Mouse (Mus musculus): ENCODE data around the gene Tfb2m.
A peak's percentile ranks its signal among the peaks of the same experiment; 100 is the strongest.

Tfb2m gene

DNA sequence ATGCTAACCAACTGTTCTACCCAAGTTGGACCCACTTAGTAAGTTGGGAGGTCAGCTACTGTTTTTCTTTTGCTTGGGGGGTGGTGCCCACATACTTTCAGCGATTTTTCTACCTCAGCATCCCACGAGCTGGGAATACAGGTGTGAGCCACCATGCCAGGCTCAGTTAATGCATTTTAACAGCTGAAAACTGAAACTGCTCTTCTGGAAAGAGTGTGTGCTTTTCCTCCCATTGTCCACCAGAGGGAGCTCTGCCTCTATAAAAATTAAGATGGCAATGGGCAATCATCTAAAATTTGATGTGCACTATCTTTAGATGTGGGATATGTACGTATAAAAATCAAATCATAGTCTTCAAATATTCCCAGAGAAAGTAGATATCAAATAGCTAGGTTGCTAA is 43.5 kb downstream of the Tfb2m start:
- peak; percentile 73 for DNase-seq (ENCODE audit: low read depth)

DNA sequence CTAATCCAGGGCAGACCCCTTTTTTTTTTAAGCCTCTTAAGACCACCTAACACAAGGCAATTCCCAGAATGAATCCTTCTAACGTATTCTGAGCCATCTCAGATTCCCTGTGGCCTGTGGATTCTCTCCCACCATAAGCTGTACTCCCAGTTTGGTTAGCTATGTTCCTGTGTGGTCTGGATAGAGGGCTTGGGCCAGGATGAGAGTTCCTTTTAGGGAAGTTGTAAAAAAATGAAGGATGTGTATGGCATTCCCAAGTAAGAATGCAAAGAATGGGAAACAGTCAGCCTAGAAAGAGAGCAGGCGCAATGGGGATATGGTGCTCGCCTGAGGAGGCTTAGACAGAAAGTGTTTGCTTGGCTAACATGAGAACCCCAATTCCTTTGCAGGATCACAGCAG is 46.8 kb downstream of the Tfb2m start:
- DNase-seq (ENCODE audit: low read depth) = no peak

DNA sequence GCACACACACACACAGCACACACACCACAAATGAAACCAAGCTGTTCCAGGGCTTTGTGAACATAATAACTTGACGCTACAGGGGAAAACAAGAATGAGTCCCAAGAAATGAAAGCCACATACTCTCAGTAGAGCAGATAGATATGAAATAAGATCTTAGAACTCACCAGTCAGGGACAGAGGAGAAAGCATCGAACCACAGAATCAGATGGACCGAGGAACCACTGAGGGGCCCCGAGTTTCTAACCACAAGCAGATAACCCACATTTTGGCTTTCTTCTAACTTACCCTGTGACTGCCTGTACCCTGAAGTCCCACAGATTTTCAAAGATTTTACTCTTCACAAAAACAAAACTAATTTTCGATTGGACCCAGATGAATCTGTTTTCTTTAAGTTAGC is 53.2 kb downstream of the Tfb2m start:
- no peak for DNase-seq (ENCODE audit: low read depth)

DNA sequence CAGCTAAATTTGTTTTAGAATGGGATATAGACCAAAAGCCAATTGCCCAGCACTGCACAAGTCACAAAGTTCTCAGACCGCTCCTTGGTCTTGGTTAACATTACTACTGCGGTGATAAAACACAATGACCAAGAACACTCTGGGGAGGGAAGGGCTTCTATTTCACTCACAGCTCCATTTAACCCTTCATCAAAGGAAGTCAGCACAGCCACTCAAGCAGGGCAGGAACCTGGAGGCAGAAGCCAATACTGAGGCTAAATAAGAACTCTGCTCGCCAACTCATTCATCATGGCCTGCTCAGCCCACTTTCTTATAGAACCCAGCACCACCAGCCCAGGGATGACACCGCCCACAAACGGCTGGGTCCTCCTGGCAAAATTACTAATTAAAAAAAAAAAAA is 57.5 kb downstream of the Tfb2m start:
- no peak for DNase-seq (ENCODE audit: low read depth)

GRCm38 (mm10) chr1:179487990-179488389 is 58.1 kb downstream of the Tfb2m start:
- DNase-seq (ENCODE audit: low read depth) = no peak

DNA sequence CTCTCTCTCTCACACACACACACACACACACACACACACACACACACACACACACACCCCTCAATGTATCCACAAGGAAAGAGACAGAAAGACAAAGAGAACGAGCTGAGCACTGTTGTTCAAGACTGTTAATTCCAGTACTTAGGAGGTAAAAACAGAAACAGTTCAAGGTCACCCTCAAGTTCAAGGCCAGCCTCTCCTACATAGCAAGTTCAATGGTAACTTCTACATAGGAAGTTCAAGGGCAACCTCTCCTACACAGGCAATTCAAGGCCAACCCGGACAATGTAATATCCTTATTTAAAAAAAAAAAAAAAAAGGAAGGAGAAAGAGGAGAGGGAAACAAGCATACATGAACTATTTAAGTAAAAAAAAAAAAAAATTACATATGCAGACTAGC is 58.8 kb downstream of the Tfb2m start:
- no peak for DNase-seq (ENCODE audit: low read depth)

- DNase-seq (ENCODE audit: low read depth) = no peak
These were observed 60.1 kb downstream of the Tfb2m start for GRCm38 (mm10) chr1:179485784-179486540.

DNA sequence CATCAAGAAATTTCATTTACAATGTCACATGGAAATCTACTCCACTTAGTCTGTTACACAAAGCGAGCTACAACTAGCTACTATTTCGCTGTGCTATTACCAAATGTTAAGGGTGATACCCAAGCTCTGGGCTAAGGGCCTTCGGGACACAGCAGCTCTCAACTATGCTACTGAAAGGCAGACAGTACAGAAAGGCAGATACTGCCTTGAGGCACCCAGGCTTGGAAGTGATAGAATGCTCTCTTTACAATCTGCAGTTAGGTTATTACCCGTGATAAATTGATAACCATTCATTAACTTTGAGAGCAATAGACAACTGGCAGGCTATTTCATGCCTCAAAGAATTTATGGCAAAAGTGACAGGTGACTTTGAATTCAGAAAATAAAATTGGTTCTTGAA is 65.2 kb downstream of the Tfb2m start:
- no peak for DNase-seq (ENCODE audit: low read depth)
